Mouse (Mus musculus) neutrophil, adult 59 days (primary cell): Measurements from ENCODE around the gene Cep70. TPM values are rescaled to one million over a fixed set of nuclear protein-coding genes. Genes with fewer than 3 reads are reported as not detected.

ENCODE experiments used
- total RNA-seq, 2 experiments: library from RNA; stranded (reverse); gene quantifications; 1 replicate in 1 of 2; 2 replicates in 1 of 2; pipeline ENCODE4 v1.2.4; 2023

Cep70 gene
- total RNA-seq: 10 to 100 TPM; 10.1 to 12.5 TPM

GRCm38 (mm10) chr9:99243190-99243894 lies at the start of gene Cep70:
Gene Cep70 (plus strand): TSS chr9:99243367.

GRCm38 (mm10) chr9:99237139-99237538 lies 6.0 kb upstream of the Cep70 start, which contains the start of gene Faiml:
Gene Faiml (minus strand): TSS chr9:99237239.

Other genes starting within 250 kb of the Cep70 start
- gene Gm1123, start 207.7 kb upstream of the Cep70 start, total RNA-seq: under 1 TPM in 1 of 2 experiments, not detected in 1; 0.22 TPM
- 10 to 100 TPM; 38.5 to 45.7 TPM for gene Pik3cb, start 102.7 kb upstream of the Cep70 start, total RNA-seq
- not detected for gene Faiml, start 6.1 kb upstream of the Cep70 start, total RNA-seq
- not detected for gene Esyt3, start 115.2 kb downstream of the Cep70 start, total RNA-seq
- gene Mras, start 194.0 kb downstream of the Cep70 start, total RNA-seq: under 1 TPM; 0.35 to 0.44 TPM
- gene Nme9, start 208.1 kb downstream of the Cep70 start, total RNA-seq: not detected